Mouse (Mus musculus): ENCODE results near the gene Gab2. TPM values are rescaled to one million over a fixed set of nuclear protein-coding genes. Genes with fewer than 3 reads are reported as not detected.
"Not testable (repeated sequence)": the region's sequence is repeated elsewhere in the genome, so short reads cannot be mapped to it uniquely, and the experiment has no call there.

The Gab2 gene
- total RNA-seq, 2 experiments from 2014 or later = 14.3 to 15.2 TPM

DNA sequence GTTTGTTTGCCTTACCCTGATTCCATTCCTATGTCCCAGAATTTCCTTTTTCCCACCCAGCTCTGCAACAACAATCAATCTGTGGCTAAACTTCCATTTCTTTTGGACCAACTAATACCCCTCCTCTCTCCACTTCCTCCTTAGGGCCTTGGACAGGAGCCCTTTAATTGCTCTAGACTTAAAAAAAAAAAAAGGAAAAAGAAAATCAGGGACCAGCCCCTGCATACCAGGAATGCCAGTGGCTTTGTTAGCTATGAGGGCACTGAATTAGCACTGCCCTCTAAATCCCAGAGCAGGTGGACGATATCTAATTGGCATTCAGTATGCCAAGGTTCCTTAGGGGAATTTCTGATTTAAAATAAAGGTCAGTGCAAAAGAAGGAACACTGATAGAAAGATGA is 47.6 kb downstream of the Gab2 start:
- no peak for DNase-seq (ENCODE audit: low spot score in 2 of 2)

DNA sequence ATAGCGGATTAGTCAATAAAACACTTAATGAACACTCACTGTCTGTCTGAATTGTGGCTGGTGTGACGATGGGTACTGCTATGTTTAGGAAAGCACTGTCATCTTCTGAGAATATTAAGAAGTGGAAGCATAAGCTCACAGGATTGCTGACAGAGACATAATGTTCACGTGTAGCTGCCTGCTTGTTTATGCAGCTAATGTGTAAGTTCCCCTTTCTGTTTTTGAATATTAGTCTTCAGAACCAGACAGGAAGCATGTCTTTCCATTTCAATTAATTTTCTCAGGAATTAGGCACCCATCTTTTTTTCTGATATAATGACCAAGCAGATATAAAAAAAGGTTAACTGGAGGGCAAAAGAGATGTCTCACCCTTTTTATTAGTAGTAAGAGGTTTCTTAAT is 55.1 kb downstream of the Gab2 start:
- DNase-seq (ENCODE audit: low spot score in 2 of 2) = no peak

DNA sequence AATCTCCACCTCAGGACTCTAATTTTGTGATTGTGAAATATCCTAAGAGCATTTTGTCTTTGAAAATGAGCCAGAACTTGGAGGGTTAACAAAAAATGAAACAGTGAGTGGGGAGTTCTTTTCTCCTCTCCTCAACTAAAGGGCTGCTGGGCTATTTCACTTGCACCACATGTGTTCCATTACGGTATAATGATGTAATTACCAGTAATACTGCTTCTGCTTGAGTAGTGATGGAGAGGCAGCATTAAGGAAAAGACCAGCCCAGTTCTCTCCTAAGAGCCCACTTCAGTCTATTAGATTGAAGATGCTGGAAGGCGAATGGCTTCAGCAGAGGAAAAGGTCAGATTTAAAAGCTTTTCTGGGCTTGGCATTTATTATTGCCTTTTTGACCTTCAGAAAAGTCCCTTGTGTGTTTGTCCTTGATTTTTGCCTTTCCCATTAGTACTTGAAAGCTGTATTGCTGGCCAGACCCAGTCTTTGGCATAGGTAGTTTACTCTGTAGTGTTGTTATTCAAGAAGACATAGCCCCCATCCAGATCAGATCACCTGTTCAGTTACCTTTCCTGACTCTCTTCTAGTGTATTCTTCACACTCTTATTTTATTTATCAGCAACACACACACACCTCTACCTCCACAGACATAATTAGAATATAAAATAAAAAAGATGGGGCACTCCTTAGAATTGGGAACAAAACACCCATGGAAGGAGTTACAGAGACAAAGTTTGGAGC is 69.9 kb downstream of the Gab2 start:
- DNase-seq (ENCODE audit: low spot score in 2 of 2) = no peak

DNA sequence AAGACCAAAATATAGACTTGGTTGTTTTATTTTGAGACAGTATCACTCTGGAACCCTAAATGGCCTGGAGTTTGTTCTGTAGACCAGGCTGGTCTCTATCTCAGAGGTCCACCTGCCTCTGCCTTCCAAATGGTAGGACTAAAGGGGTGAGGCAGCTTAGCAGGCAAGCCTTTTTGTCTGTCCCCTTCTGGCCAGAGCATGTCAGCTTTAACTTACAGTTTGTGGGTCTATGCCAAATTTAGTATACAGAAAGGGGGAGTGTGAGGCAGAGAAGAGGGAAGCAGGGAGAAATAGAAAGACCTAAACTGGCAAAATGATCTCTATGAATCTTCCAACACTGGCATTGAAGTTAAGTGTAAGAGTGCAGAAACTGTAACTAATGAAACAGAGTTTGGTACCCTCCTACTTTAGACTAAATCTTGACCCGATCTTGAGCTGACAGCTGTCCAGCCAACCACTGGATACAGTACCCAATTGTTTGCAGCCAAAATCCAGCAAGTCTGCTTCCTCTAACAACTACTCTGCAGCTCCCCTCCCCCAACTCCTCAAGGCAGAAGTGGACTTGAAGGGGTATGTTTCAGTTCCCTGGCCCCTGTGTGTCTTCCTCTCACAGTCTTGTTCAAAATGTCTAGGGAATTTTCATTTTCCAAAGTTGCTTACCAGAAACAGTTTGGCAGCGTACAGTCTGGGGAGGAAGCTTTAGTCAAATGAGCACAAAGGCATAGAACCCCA is 73.5 kb downstream of the Gab2 start:
- DNase-seq (ENCODE audit: low spot score in 2 of 2) = no peak

DNA sequence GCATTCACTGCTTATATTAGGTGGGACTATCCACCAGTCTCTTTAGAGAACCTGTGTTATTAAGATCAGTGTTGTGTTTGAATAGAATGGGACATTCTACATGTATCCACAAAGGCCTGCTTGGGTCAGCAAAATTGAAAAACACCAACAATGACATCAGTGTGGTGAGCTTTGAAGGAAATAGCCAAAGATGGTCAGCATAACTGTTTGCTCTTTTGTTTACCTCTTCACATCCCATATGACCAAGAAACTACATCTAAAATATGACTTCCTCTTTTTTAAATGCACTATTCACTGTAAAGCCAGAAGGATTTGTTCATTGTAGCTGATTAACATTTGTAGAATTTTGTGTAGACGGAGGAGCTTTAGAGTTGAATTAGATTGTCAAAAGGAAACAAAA is 82.9 kb downstream of the Gab2 start:
- no peak for DNase-seq (ENCODE audit: low spot score in 2 of 2)

DNA sequence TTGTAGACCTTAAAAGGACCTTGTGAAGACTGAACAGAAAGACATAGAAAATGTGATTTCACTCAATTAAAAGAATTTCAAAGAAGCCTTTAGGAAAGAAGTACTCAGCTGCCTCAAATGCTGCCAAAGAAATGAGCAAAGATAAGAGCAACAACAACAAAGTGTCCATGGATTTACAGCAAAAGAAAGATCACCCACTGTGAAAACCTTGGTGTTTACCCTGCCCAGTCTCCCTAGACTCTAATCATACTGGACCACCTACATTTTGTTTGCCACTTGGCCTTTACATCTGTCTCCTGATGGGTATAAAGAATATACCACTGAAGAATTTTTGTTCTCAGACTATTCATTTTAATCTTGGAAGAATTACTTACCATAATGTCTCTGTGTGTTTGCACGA is 89.7 kb downstream of the Gab2 start:
- no peak for DNase-seq (ENCODE audit: low spot score in 2 of 2)

DNA sequence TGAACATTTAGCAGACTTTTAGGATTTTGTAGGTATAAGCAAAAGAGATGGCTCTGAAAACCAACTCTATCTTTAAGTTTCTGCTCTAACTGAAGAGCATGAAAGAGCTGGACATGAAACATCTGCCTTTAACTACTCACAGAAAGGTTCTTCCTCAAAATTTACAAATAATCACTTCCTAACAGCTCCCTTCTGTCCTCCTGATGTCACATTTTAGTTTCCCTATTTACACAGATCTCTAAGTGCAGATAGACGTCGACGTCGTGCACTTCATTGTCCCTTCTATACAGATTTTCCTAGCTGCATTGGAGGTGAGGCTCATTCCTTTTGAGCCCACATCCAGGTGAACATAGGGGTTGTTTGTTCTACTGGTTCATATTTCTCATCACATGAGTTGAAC is 90.3 kb downstream of the Gab2 start:
- DNase-seq (ENCODE audit: low spot score in 2 of 2) = no peak

DNA sequence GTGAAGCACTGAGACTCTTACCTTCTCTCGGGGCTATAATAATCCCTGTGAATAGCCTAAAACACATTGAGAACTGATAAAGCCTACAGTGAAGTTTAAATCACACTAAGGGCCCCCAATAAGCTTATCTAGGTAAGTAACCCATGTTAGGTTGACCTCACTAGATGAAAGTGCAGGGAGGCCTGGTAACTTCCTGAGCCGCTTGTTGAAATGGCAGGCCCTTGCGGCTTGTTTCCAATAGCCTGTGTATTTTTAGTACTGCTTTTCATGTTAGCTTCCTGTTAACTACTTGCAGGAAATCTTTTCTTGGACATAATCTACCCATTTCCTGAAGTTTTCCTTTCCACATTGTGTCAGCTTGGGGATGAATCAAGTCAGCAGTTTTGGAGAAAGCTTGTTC is 90.7 kb downstream of the Gab2 start:
- no peak for DNase-seq (ENCODE audit: low spot score in 2 of 2)

DNA sequence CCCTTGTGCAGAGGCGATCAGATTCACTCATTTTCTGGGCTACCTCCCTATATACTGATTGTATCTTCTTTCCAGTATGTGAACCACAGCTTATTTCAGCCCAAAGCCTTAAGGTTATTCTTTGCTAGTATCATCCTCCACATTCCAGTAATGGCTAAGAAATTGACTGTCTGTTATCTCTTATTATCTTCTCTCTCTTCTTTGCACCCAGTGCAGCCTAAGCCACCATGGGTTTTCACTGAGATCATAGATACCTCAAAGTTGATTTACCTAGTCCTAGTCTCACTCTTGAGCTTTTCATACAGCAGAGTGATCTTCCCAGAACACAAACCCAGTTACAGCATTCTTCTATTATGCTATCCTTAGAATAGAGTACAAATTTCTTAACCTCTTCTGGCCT is 100.5 kb downstream of the Gab2 start:
- DNase-seq (ENCODE audit: low spot score in 2 of 2) = no peak

DNA sequence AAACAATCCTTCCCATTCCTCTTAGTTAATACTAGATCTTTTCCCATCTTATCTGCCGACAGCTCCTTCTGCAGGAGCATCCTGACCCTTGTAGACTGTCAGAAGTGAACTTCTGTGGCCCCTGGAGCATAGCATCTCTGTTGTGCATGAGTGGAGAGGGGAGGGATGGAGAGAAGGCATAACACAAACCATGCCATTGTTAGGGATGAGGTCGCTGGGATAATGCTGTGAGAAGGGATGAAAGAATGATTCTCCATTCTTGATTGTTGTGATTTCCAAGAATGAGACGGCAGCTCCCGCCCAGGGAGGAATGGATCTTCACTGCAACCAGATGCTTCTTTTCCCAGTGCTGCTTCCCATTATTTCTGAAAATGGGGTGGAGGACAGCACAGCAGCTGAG is 102.0 kb downstream of the Gab2 start:
- DNase-seq (ENCODE audit: low spot score in 2 of 2) = no peak

DNA sequence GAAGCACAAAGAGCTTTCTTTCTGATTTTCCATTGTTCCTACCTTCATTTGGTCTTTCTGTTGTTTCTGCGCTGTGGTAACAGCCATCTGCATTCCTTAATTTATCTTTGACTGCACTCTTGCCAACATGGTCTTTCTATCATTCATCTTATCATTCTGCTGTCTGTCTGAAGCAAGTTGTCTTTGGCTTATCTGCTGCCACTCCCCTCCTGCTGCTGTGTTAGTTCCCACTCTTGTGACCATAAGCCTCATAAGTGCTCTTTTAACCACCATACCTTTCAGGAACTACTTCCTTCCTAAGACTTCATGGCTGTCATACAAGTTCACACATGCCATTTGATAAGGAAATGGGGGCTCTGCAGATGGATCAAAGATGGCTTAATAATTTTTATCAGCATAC is 102.6 kb downstream of the Gab2 start:
- DNase-seq (ENCODE audit: low spot score in 2 of 2) = no peak

DNA sequence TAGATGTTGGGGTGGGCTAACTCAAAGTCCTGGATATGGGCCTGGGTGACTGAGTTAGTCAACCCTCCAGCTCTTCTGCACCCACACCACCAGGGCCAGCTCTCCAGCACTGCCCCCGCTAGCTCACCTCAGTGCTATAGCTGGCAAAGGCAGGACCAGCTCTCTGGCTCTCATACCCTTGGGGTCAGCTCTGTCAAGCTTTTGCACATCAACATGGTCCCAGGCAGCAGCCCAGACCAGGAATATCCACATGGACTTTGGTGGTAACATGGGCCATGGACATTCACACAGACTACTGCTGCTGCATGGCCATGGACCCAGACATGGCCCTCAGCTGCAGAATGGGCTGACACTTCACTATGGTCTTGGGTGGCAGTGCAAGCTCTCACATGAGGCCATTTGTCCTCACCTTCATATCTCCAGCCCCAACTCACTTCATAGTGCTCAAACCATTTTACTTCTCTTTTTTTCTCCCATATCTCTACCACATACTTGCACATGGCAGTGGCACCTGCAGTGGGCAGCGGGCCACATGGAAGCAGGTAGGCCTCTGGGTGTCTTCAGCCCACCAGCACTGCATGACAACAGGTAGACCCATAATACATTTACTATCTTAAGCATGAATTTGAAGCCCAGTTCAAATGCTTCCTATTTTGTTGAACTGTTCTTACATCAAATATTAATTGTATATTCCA is 106.1 kb downstream of the Gab2 start:
- DNase-seq (ENCODE audit: low spot score in 2 of 2) = no peak

DNA sequence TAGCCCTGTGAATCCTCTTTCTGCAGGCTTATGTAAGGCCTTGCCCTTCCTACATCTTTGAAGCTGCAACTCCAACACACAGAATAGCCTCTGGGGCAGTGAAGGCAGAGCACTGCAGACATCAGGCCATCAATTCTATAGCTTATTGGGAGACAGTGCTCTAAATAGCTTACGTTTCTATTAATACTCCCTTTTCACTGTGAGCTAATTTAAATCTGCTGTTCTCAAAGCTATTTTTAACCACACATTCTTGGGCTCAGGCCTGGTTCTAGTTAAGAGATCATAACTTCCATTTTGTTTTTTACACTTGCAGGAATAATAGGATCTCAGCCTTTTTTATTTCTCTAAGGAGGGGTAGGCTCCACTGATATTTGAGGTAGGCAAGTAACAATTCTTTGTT is 107.7 kb downstream of the Gab2 start:
- DNase-seq (ENCODE audit: low spot score in 2 of 2) = no peak

DNA sequence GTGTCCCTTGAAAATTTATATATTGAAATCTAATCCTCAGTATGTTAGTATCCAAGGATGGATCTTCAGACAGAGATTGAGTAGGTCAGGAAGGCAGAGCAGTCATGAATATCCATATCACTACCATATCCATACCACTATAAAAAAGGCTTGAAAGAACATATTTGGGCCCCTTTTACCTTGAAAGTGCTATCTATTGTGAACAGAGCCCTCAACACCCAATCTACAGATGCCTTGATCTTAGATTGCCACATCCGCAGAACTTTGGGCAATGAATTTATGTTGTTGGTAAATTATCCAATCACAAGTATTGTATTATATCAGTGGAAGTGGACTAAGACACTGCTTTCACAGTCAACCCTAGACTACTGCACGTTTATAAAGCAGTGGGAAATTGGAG is 122.5 kb downstream of the Gab2 start:
- DNase-seq (ENCODE audit: low spot score in 2 of 2) = no peak

DNA sequence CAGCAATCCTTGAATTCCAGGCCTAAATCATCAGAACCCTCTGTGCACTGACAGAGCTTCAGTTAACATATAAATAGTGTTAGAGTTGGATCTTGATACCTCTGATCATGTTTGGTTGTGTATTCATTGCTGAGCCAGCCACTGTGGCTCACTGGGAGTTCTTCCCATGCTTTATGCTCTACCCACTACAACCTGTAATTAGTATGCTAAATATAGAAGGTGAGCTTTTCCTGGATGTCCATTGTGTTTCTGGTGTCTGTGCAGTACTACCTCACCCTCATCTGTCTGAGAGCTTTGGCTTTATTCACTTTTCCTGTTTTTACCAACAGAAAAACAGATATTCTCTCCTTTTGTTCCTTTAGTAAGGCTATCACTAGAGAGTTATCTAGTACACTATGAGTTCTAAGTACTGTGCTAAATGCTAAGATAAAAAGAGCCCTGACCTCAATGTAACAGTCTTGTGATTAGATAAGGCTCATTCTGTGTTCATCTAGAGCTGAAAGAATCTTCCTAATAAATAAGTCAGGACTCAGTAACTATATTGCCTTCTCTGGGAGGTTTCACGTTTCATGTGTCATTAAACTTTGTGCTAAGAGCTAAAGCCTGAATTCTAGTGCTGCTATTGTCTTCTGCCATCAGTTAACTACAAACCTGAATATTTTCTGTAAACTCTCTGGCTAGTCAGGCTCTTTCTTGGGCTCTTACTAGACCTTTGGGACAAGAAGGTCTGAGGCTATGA is 127.6 kb downstream of the Gab2 start:
- no peak for DNase-seq (ENCODE audit: low spot score in 2 of 2)

DNA sequence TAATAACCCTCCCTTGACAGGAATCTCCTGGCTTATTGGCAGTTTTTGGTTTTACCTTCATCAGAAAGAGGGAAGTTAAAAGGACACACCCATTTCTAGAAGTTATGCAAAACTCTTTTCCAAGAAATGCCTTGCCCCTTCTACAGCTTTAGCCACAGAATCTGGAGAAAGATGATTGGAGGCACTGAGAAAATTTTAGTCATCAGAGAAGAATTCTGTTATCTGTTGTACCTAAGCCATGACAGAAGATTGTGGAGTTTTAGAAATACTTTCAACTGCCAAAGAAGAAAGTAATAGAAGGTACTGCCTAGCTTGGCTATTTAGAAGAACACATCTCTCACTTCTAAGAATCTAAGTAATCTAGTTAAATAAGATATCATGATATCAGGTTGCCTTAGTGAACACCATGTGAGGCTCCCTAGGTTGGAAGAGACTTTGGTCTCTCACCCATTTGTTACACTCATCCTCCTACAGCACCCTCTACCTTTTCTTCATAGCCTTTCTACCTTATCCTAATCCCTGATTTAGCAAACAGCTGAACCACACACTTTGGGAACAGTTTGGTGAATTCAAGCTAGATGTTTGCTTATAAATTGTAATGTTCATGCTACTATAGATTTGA is 128.8 kb downstream of the Gab2 start:
- DNase-seq (ENCODE audit: low spot score in 2 of 2) = no peak

DNA sequence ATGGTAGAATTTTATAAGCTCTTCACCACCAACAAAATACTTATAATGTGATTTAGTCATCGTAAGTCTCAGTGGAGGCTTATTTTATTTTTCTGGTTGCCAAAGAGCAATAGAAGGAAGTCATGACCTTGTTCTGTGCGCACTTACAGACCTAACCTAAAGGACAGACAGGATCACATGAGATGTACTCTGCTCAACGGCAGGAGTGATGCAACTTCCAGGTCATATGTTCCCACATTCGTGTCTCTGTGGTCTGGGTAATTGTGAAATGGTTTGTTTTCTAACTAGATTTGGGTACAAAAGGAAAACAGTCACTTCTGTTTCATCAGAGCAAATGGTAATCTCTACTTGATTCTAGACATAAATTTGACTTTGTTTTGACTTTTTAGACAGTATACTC is 129.7 kb downstream of the Gab2 start:
- no peak for DNase-seq (ENCODE audit: low spot score in 2 of 2)

DNA sequence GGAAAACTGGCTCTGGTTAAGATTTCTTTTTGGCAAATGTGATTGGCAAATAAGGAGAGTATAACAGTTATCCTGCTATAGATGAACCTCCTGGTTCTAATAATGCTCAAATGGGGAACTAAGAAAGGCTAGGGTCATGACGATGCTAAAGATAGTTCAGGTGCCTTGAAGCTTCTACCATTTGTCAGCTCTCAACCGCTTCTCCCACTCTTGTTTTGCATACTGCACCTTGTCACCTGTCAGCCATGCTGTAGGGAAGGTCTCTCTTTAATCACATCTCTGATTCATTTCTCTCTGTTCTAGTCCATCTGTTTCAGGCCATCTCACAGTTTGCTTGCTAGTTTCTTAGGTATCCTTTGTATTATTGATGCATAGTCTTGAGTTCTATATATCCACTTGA is 142.4 kb downstream of the Gab2 start:
- DNase-seq (ENCODE audit: low spot score in 2 of 2) = no peak

DNA sequence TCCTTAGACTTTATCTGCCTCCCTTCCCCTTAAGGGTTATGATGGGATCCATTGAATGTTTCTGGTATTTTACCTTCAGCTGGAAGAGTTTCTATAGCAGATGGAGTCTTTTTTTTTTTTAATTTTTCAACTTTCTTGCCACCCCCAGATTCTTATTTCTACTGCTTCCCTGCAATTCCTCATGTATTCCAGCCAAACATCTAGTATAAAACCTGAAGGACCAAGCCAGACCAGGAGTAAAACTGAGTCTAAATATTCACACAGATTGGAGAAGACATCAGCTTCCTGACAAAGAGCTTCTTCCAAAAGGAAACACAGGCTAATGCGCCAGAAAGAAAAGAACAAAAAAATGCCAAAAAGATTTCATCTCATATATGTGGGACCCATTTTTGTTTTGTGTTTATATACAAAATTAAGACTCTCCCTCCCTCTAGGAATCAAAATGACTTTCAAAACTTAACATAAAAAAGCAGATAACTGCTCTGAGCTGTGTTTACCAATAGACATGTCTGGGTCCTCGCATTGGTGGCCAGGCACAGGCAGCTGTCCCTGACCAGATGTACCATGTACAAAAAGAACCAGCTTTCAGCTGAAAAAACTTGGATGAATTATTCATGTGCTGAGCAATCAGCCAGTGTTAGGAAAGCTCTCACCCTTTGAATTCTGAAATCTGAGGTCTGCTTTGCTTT is 164.0 kb downstream of the Gab2 start:
- DNase-seq (ENCODE audit: low spot score in 2 of 2) = peak; percentile 17 to 23

DNA sequence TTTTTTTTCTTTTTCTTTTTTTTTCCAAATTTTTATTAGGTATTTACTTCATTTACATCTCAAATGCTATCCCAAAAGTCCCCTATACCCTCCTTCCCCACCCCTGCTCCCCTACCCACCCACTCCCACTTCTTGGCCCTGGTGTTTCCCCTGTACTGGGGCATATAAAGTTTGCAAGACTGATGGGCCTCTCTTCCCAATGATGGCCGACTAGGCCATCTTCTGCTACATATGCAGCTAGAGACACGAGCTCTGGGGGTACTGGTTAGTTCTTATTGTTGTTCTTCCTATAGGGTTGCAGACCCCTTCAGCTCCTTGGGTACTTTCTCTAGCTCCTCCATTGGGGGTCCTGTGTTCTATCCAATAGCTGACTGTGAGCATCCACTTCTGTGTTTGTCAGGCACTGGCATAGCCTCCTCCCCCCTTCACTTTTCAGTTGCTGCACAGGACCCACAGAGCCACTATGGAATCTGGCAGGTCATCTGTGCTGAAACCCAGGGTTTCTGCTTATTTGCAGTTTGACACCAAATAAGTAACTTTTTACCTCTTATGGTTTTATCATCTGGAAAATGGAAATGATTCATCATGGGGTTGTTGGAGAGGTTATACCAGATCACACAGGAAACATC is 164.7 kb downstream of the Gab2 start:
- not testable (repeated sequence) for DNase-seq (ENCODE audit: low spot score in 2 of 2)

Data from left cerebral cortex, adult 18-20 months (tissue).